Mouse (Mus musculus) colon, adult 2 months (tissue): ENCODE measurements around the gene Rpp30. TPM values are rescaled to one million over a fixed set of nuclear protein-coding genes. Genes with fewer than 3 reads are reported as not detected.

Experiments used
- polyA plus RNA-seq: library from polyadenylated mRNA; depleted of rRNA; stranded (reverse); fragments of >200 nt; gene quantifications from 2 replicates; pipeline ENCODE4 v1.2.3, GENCODE M21; 2012; rRNA removed

Gene Rpp30
- polyA plus RNA-seq = 0.61 and 0.71 TPM in 2 replicates

DNA sequence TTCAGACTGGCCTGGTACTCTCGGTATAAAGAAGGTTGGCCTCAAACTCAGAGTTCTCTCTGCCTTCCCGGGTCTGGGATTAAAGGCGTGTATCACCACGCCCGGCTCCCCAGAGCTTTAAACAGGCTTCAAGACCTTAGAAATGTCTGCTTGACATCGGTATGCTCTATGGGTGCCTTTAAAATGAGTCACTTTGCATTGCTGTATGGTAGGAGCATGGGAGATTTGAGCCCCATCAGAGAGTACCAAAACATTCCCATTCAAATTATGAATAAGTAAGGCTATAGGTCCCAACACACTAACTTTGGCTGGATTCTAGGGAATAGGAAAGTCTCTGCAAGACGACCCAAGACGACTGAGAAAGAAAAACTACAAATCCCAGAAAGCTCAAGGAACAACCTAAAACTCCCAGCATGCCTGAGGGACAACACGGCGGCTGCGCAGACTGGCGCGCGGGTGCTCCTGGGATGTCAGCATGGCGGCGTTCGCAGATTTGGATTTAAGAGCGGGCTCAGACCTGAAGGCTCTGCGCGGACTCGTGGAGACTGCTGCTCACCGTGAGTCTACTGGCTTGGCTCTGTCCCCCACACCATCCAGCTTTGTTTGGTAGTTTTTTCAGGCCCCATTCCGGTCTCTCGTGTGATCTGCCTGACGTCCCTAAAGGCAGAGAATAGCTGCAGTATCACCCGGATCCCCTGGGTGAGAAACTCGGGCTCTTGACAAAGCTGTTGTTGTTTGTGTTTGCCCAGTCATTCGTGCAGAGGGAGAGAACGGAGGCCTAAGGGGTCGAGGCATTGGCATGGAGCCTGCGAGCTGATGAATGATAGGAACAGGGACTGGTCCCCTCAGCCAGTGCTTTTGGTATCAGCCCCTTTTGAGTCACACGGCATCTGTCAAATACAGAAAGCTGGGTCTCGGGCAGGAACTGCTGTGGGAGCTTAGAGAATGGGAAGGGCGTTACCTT is at the start of gene Rpp30:
TSS of gene Rpp30 (plus strand) at position 455 of the 964 bp plus-strand sequence.

GRCm38 (mm10) chr19:36057231-36057811 is 26.2 kb upstream of the Rpp30 start, which contains the start of gene Htr7:
Gene Htr7, minus strand, starts transcription at chr19:36057507.

DNA sequence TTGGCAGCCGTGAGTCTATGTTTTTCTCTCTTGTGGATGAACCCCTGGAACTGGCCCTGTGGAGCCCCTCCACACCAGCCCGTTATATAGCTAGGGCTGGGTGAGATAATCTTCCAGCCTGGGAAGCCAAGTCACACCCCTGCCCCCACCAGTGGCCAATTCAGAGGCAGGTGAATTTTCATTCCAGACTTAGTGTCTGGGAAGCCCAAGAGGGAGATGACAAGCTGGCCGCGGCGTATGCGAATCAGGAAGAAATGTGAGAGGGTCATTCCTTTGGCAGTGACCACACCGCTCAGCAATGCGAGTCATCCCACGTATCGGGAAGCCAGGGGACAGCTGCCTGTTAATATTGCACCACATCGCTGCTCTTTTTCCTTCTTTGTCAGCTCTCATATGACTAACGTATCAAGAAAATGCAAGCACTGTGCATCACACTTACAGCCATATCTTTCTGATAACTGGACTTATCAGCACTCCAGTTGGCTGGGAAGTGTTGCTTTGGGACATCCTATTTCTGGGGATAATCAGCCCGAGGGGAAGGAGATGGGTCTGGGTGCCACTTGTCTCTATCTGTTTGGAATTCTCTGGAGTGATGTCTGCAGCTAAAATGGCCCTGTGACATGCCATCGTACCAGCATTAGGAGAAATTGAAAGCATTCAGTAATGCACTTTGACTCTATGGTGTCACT is 36.4 kb downstream of the Rpp30 start, which contains the start of gene Ankrd1:
TSS of gene Ankrd1 (minus strand) at position 317 of the 689 bp plus-strand sequence.

Other genes starting within 250 kb of the Rpp30 start
- gene Htr7, start 26.2 kb upstream of the Rpp30 start, polyA plus RNA-seq = 0.23 and 0.54 TPM in 2 replicates
- 0.21 and 0.32 TPM in 2 replicates for gene Ankrd1, start 36.4 kb downstream of the Rpp30 start, polyA plus RNA-seq